Mouse (Mus musculus): ENCODE measurements around the gene Coro6.

Gene Coro6

DNA sequence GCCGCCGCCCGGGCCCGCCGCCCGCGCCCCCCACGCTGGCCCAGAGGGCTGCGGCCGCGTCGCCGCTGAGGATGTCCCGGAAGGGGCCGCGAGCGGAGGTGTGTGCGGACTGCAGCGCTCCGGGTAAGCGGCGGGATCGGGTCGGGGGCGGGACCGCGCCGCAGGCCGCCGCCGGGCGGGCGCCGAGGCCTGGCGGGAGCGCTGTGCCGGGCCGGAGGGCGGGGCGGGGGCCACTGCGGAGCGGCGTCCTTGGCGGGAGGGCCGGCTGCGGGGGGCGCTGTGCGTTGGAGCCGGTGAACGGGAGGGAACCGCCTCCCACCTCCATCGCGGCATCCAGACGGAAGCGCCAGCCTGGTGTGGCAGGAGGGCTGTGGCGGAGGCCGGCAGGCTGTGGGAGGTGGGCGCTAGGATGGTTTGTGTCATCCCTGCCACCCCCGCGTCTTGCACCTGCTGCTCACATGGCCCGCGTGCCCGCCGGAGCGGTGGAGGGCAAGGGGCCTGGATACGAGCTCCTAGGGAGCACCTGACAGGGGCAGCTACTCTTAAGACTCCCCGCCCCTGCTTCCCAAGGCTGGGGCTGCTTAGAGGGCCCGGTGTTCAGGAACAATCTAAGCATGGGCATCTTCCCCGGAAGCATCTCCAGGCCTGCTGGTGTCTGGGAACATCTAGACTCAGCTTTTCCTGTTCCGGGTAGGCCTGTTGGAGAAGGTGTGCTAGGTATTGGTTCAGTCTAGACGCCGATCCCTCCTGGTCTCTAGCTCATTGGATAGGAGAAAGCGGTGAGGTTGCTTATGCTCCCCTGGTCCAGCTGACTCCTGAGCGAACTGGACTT lies 31.5 kb downstream of the Coro6 start, which contains the start of gene Git1:
Gene Git1 (plus strand): TSS at position 51 of the 832 bp plus-strand sequence.
- peak in 1 of 2 experiments; percentile 20 for DNase-seq (ENCODE audit: low spot score in 2 of 2)

DNA sequence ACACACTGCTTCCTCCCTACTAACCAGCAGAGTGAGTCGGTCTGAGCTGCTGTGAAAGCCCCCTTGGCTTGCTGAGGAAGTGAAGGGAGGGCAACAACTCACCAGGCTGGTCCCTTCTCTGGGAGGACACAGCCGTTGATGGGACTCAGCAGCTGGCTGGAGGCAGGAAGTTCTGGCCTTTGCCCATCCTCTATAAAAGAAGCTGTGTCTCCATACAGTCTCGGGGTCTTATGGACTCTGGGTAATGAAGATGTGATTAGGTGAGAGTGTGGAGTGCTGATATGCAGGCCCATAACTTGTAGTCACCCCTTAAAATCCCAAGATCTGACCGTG lies 32.1 kb downstream of the Coro6 start:
- no peak for DNase-seq (ENCODE audit: low spot score in 2 of 2)

DNA sequence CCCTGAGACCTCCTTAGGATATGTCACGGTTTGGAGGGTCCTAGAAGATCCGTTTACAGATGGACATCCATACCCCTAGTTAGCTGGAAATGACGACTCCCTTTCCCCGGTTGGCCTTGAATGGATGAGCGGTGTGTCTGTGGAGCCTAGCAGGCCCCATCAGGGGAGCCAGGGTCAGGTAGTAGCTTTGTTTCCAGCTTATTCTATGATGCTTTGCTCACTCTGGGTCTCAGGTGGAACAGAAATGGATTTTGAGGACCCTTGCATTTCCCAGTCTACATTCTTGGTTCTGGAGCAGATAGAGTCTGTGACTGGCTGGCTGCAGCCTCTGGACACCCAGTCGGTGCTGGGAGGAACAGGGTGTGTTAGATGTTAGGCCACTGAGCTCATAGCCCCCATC lies 32.6 kb downstream of the Coro6 start:
- no peak for DNase-seq (ENCODE audit: low spot score in 2 of 2)

DNA sequence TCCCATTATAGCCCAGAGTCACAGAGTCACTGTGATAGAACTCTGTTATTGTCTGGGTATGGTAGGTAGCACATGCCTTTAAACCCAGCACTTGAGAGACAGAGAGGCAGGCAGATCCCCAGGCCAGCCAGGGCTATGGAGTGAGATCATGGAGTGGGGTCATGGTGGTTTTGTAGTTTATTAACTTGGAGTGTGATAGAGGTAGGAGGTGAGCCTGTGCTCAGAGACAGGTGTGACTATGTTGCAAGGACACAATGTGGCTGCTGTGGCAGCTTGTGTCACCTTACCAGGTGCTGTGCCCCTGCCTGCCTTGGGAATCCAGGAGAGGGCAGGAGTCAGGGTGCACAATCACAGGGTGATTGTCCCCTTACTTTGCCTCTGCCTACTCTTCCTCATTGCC lies 33.3 kb downstream of the Coro6 start:
- no peak for DNase-seq (ENCODE audit: low spot score in 2 of 2)

DNA sequence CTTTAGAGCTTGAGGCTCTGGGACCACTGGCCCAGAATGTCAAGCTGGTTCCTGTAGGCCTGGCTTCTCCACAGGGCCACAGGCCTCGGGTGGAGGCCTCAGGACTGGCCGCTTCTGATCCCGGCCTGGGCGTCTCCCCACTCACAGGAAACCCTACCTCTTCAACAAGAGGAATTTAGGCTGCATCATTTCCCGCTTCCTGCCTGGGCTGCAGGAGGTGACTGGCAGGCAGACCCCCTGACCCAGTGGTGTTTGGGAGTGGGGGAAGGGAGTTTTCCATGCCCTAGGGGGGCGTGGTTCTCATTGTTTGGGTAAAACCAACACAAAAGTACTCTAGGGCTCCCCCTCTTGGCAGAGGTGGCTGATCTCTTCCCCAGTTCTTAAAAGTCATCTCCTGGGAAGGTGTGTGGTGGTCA lies 35.1 kb downstream of the Coro6 start:
- DNase-seq (ENCODE audit: low spot score in 2 of 2) = peak in 1 of 2 experiments; percentile 52

DNA sequence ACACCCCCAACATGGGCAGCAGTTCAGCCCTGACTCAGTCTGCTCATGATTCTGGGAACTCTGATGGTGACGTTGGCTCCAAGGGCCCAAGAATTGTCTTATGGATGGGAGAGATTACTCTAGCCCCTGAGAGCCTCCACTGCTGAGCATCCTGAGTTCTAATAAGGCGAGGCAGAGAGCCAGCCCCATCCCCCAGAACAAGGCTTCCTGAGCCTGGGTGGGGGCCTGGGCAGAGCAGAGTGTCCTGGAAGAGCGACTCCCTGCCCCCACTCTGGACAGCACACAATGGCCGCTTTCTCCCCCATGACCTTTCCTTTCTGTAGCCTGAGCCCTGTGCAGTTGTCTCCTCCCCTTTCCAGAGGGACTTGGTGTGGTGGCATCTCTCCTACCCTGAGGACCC lies 35.6 kb downstream of the Coro6 start:
- DNase-seq (ENCODE audit: low spot score in 2 of 2) = no peak

DNA sequence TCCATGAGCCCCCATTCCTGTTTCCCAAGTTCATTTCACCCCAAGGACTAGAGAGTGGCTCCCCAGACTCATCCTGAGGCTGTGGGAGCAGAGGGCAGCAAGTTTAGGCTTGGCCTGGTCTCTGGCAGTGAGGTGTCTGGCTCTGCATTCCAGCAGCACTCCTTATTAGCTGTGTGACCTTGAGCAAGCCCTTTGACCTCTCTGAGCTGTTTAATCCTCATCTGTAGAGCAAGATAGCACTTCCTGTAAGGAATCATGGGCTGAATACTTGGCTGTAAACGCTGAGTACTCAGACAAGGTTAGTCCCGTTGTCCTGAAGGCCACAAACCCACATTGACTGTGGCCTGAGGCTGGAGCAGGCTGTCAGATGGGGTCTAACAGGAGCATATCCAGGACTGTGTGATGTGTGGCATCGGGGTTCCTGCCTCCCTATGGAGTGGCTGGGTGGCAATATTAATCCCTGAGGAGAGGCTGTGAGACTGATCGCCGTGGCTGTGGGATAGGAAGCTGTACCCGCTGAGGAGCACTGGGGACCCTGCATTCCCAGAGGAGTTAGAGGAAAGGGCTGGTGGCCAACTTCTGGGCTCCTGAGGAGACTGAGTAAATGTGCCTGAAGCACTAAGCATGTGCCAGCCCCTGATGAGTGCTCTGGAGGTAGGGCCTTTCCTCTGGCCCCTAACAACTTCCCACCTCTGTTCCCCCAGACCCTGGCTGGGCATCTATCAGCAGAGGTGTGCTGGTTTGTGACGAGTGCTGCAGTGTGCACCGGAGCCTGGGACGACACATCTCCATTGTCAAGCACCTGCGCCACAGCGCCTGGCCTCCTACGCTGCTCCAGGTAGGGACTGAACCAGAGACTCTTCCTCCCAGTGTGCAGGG lies 36.3 kb downstream of the Coro6 start:
- DNase-seq (ENCODE audit: low spot score in 2 of 2) = no peak

DNA sequence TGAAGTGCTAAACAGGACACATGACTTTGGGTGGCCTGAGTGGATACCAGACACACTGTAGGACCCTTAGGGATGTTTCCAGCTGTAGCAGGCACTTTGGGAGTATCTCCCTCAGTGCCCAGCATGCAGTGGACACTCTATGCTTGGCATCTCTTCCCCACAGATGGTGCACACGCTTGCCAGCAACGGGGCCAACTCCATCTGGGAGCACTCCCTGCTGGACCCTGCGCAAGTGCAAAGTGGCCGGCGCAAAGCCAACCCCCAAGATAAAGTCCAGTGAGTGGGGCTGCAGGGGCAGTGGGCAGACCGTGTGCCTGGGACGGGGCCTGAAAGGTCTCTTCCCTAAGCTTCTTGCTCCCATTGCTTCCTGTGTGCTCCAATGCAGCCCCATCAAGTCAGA lies 37.1 kb downstream of the Coro6 start:
- no peak for DNase-seq (ENCODE audit: low spot score in 2 of 2)

- no peak for DNase-seq (ENCODE audit: low spot score in 2 of 2)
These were observed 38.4 kb downstream of the Coro6 start for GRCm38 (mm10) chr11:77500361-77501325.

- DNase-seq (ENCODE audit: low spot score in 2 of 2) = peak; percentile 51 to 72
These were observed 39.2 kb downstream of the Coro6 start for GRCm38 (mm10) chr11:77501392-77501791.

- DNase-seq (ENCODE audit: low spot score in 2 of 2) = no peak
These were observed 39.8 kb downstream of the Coro6 start for GRCm38 (mm10) chr11:77501971-77502370.

- DNase-seq (ENCODE audit: low spot score in 2 of 2) = no peak
These were observed 40.3 kb downstream of the Coro6 start for GRCm38 (mm10) chr11:77502481-77502880.

DNA sequence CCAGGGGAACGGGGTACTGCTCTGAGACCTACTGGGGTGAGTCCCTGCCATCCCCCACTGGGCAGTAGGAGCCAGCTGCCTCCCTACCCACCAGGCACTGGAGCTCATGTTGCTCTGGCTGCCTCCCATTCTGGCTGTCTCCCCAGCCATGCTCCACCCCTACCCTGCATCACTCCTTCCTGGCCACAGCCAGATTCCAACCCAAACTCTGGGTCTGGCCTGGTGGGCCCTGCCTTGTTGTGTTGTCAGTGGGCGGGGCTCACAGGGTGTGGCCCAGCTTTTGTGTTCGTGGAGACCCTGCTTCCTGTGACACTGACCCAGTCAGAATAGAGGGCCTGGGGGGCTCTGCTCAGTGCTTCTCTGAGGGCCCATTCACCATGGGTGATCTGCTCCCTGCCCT lies 41.3 kb downstream of the Coro6 start:
- no peak for DNase-seq (ENCODE audit: low spot score in 2 of 2)

DNA sequence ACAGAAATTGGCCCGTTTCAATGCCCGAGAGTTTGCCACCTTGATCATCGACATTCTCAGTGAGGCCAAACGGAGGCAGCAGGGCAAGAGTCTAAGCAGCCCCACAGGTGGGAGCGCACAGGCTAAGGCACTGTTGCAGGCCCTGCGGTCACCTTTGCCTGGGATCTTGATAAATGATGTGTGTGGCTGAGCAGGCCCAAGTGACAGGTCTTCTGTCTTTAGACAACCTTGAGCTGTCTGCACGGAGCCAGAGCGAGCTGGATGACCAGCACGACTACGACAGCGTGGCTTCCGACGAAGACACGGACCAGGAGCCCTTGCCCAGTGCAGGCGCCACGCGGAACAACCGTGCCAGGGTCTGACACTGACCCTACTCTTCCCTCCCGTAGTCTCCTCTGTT lies 42.2 kb downstream of the Coro6 start:
- DNase-seq (ENCODE audit: low spot score in 2 of 2) = no peak

GRCm38 (mm10) chr11:77505291-77505980 lies 43.2 kb downstream of the Coro6 start:
- DNase-seq (ENCODE audit: low spot score in 2 of 2) = no peak

GRCm38 (mm10) chr11:77506273-77506672 lies 44.1 kb downstream of the Coro6 start:
- DNase-seq (ENCODE audit: low spot score in 2 of 2) = no peak

DNA sequence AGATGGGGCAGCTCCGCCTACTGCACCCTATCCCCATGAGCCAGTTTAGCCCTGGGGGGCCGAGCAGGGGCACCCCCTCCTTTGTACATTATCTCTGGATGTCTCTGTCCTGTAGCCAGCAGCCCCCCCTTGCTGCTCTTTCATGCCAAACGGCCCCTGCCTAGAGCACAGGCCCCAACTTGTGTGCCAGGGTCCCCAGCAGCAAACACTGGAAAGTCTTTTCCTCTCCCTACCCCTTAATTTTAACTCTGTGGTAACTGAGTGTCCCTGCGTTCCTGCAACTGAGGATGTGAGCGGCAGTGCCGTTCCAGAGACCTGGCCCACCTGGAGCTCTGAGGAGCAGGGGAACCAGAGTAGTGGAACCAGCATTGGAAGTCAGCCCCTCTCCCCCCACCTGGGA lies 44.7 kb downstream of the Coro6 start:
- DNase-seq (ENCODE audit: low spot score in 2 of 2) = no peak

- no peak for DNase-seq (ENCODE audit: low spot score in 2 of 2)
These were observed 45.2 kb downstream of the Coro6 start for GRCm38 (mm10) chr11:77507426-77507825.

DNA sequence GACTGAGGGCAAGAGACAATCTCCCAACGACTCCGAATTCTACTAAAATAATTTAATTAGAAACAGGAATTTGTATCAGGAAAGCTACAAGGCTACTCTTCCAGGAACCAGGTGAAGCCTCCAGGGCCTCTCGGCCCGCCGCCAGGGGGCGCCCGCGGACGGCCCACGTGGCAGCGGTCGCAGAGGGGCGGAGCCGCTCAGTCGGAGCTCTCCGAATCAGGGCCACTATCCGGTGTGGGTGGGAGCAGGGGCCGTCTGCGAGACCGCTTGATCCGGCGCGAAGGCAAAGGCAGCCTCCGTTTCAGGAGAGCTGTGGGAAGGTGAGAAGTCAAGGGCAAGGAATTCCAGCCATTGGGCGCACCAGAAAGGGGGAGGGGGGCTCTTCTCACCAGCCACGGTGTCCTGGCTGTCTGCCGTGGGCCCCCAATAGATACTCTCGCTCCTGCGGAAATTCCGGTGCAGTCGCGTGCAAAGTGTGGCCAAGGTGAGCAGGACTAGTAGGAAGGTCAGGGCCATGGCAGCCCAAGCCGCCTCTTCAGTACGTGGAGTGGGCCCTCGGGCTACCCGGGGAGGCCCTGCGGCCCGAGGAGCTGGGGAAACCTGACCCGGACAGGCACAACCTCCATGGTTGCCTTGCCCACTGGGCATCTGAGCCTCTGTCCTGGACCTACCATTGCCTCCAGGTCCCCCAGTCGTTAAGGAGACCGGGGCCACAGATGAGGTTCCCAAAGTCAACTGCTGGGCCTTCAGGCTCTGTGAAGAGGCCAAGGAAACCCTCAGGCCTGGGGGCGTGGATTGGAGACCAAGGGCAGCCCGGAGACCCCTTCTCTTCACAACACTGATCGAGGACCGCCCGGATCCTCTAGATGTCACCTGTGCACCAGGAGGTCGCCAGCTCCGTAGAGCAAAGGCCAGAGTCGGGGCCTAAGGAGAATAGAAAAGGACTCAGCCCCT lies 46.1 kb downstream of the Coro6 start:
- DNase-seq (ENCODE audit: low spot score in 2 of 2) = peak; percentile 66 to 79

DNA sequence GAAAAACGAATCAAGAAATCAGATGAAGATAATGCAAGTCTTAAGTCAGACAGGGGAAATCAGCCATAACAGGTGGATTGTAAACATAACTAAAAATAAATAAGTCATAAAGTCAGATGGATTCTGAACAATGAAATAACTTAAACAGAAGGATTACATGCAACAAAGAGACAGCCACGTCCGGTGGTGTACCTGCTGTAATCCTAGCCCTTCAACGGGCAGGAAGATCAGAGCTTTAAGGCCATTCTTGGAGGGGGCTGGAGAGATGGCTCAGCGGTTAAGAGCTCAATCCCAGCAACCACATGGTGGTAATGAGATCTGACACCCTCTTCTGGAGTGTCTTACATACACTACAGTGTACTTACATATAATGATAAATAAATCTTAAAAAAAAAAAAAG lies 49.1 kb downstream of the Coro6 start:
- DNase-seq (ENCODE audit: low spot score in 2 of 2) = no peak

All from spleen, postnatal 14 days (tissue).